Comparison of ENCODE assay signal across 13 mouse cellular contexts in the genomic region with DNA sequence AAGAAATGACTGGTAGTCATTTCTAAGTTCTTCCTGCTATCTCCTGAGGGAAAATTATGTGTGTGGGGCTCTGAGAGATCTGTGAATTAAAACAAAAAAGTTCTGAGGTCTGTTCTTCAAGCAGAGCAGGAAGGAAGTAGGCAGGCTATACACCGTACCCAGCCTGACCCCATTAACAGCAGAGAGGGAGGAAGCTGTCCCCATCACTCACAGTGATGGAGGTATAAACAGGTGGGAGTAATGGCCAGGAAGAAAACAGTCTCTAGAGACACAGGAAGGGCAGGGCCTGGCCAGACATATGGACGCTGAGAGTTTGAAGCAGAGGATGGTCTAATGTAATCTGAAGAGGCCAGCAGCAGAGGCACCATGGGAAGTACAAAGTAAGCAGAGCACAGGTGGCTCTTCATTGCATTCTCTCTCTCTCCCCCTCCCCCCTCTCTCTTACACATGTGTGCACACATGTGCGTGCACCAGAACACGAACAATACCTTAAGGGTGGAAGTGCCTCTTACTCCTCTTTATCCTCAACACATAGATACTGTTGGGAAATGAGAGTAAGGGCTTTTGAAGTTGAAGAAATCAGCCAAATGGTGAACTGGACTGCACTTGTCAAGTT.
"Had no signal": no experiment of that assay in that cellular context is flagged by ENCODE, and none has a peak within 500 bp of the region (broad histone marks: within the 10 kb centered on the region; RNA-seq: fewer than 3 reads in every experiment).

No protein-coding gene starts in this region.

- ATAC-seq: inflammation-experienced regulatory T-cells, adult 6 months; intestine, postnatal 0 days; liver, postnatal 0 days; midbrain, embryonic 16.5 days had no signal

- H3K36me3 ChIP-seq: limb, embryonic 12.5 days; liver, embryonic 13.5 days; midbrain, embryonic 12.5 days; neural tube, embryonic 13.5 days had no signal

- H3K4me2 ChIP-seq: limb, embryonic 12.5 days; liver, embryonic 13.5 days; midbrain, embryonic 12.5 days; neural tube, embryonic 13.5 days had no signal

- DNase-seq: kidney, adult 8-10 months; kidney, postnatal 25 days; liver; liver, embryonic 13.5 days; liver, postnatal 0 days; right cerebral cortex, postnatal 14 days had no signal

- H3K9ac ChIP-seq: limb, embryonic 12.5 days; liver, embryonic 13.5 days; liver, postnatal 0 days; midbrain, embryonic 12.5 days; neural tube, embryonic 13.5 days had no signal

- H3K27ac ChIP-seq: limb, embryonic 12.5 days; liver, embryonic 13.5 days; macrophage; midbrain, embryonic 12.5 days; neural tube, embryonic 13.5 days had no signal

- H3K9me3 ChIP-seq: limb, embryonic 12.5 days; liver, embryonic 13.5 days; midbrain, embryonic 12.5 days; neural tube, embryonic 13.5 days had no signal

- H3K4me3 ChIP-seq: limb, embryonic 12.5 days; liver, embryonic 13.5 days; midbrain, embryonic 12.5 days; neural tube, embryonic 13.5 days had no signal

- H3K4me1 ChIP-seq: limb, embryonic 12.5 days; liver, embryonic 13.5 days; midbrain, embryonic 12.5 days; neural tube, embryonic 13.5 days had no signal

- H3K27me3 ChIP-seq: limb, embryonic 12.5 days; liver, embryonic 13.5 days; midbrain, embryonic 12.5 days; neural tube, embryonic 13.5 days had no signal
